Mouse (Mus musculus) hindbrain, embryonic 13.5 days (tissue): Measurements from ENCODE around the gene Gm21974. TPM values are rescaled to one million over a fixed set of nuclear protein-coding genes. Genes with fewer than 3 reads are reported as not detected.
"Not testable (repeated sequence)": the region's sequence is repeated elsewhere in the genome, so short reads cannot be mapped to it uniquely, and the experiment has no call there.

Source experiments
- ATAC-seq: fragments of 200-750 bp; cut with Nextera tagmentation; 2 replicates; pipeline ENCODE4 v1.8.0; 2017; ENCODE audit warnings: moderate TSS enrichment; ENCODE audit not compliant: low FRiP score
- H3K27ac ChIP-seq: fragments of 300-500 bp; sonication (generic); 2 replicates; pipeline ENCODE4 v1.5.1; 2015; ENCODE audit warnings: inconsistent platforms, mild to moderate bottlenecking, moderate library complexity
- H3K27me3 ChIP-seq: fragments of 300-500 bp; sonication (generic); 2 replicates; pipeline ENCODE4 v1.6.1; 2015; ENCODE audit warnings: mild to moderate bottlenecking, inconsistent platforms
- H3K36me3 ChIP-seq: fragments of 300-500 bp; sonication (generic); 2 replicates; pipeline ENCODE4 v1.6.1; 2015; ENCODE audit warnings: mild to moderate bottlenecking, inconsistent platforms
- H3K4me1 ChIP-seq: fragments of 300-500 bp; sonication (generic); replicated peaks from 2 replicates; pipeline ENCODE4 v1.6.1; 2015; ENCODE audit warnings: inconsistent platforms
- H3K4me2 ChIP-seq: fragments of 300-500 bp; sonication (generic); 2 replicates; pipeline ENCODE4 v1.6.1; 2015; ENCODE audit warnings: inconsistent platforms, mild to moderate bottlenecking, moderate library complexity
- H3K4me3 ChIP-seq: fragments of 300-500 bp; sonication (generic); 2 replicates; pipeline ENCODE4 v1.5.1; 2015; ENCODE audit warnings: mild to moderate bottlenecking, inconsistent platforms
- H3K9ac ChIP-seq: fragments of 300-500 bp; sonication (generic); 2 replicates; pipeline ENCODE4 v1.6.1; 2015; ENCODE audit warnings: mild to moderate bottlenecking, inconsistent platforms
- H3K9me3 ChIP-seq: fragments of 300-500 bp; sonication (generic); 2 replicates; pipeline ENCODE4 v1.6.1; 2016; ENCODE audit warnings: inconsistent platforms
- WGBS: fragments of 180-500 bp; shearing (Covaris S2); methylation state at CpG from one replicate; pipeline ENCODE4 v1.1.7; 2015; 5-methylcytosine and 5-hydroxymethylcytosine counted together
- polyA plus RNA-seq: library from polyadenylated mRNA; unstranded; fragments of >200 nt; fragmentation: Nextera tagmentation; extraction: Ambion mirVana; gene quantifications from 2 replicates; pipeline ENCODE4 v1.2.1, GENCODE M21; 2015

The Gm21974 gene
- polyA plus RNA-seq, 1 experiment from 2014 or later: not detected

DNA sequence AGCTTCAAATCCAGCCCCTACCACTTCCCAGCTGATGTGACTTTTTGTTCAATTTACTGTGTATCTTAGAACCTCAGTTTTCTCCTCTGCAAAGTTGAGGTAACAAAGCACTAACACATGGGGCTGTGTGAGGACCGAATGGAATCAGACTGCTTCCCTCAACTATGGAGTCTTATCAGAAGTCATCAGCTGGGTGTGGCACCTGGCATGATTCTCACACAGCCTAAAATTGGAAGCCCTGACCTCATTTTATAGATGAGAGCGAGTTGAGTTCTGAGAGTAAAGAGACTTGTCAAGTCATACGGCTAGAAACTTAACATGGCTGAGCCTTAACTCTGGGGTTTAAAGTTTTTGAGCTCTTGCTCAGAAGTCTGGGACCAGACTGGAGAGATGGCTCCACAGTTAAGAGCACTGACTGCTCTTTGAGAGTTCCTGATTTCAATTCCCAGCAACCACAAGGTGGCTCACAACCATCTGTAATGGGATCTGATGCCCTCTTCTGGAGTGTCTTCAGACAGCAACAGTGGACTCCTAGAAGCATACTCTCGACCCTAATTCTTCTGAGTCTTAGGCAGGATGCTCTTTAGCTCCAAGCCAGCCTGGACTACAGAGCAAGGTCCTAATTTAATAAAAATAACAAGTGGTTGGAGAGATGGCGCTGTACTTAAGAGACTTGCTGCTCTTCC is 25.0 kb downstream of the Gm21974 start:
- WGBS: 80% methylated on average over 5 of the region's 5 CpGs
- peaks cover 54% of the 10 kb centered on the region for H3K36me3 ChIP-seq

DNA sequence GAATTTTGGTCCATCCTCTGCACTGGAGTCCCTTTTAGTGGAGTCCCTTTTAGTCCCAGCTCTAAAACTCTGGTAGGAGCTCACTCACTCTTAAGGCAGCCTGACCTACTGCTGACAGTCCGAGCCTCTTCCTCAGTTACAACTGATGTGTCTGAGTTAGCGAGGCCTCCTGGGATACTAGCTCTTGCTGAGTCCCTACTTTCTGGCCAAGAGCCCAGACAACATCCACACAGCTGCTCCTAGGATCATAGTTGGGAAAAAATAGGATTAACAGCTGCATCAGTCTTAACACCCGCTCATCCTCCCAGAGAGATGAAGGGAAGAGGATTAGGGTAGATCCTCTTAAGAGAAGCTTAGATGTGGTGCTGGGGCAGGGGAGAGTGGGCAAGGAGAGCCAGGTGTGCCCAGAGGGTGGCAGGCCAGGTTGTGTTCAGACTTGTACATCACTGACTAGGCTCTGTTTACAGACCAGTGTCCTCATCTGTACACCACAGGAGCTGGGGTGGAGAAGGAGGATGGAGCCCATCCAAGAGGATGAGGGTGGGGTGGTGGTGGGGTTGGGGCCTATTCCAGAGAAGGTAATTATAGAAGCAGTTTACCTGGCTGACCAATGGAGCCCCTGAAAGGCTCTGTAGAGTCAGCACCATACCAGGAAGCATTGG is 26.0 kb downstream of the Gm21974 start:
- ATAC-seq: no peak
- Histone ChIP-seq H3K4me1 (peaks cover 34% of the 10 kb centered on the region), H3K27ac (peak overlapping the region; percentile 66), H3K36me3 (peaks cover 64% of the 10 kb centered on the region), H3K27me3 (no peaks in the 10 kb centered on the region), H3K4me3 (no peak overlapping the region), H3K9ac (0 out of 2 replicates have a peak overlapping the region, but pooled peaks have one; percentile 15), H3K9me3 (no peaks in the 10 kb centered on the region), H3K4me2 (no peak overlapping the region)
- WGBS: 74% methylated on average over 3 of the region's 3 CpGs

More for the DNA sequence above, 25.0 kb downstream of the Gm21974 start:
- Histone ChIP-seq H3K4me2 (no peak overlapping the region), H3K9ac (no peak overlapping the region), H3K4me1 (peaks cover 39% of the 10 kb centered on the region), H3K9me3 (no peaks in the 10 kb centered on the region), H3K4me3 (no peak overlapping the region), H3K27me3 (no peaks in the 10 kb centered on the region), H3K27ac (no peak overlapping the region)
- ATAC-seq: no peak

DNA sequence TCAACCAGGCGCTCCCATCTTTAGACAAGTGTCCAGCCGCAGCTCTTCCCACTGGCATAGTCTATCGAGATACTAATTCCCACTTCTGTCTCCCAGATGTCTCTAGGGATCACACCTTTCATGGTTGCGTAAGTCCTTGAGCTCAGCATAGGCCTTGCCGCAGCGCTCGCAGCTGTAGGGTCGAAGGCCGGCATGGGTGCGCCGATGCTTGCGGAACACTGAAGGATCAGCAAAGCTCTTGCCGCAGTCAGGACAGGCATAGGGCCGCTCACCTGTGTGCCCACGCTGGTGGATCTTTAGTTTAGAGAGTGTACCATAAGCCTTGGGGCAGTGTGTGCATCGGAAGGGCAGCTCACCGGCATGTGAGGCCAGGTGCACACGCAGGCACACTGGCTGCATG is 27.6 kb downstream of the Gm21974 start:
- H3K9ac ChIP-seq: no peak overlapping the region
- H3K27ac ChIP-seq: no peak overlapping the region
- ATAC-seq: no peak
- H3K4me3 ChIP-seq: no peak overlapping the region
- peaks cover 58% of the 10 kb centered on the region for H3K36me3 ChIP-seq
- H3K4me1 ChIP-seq: peaks cover 19% of the 10 kb centered on the region
- no peaks in the 10 kb centered on the region for H3K9me3 ChIP-seq
- no peaks in the 10 kb centered on the region for H3K27me3 ChIP-seq
- no peak overlapping the region for H3K4me2 ChIP-seq
- WGBS: 98% methylated on average over 18 of the region's 18 CpGs

DNA sequence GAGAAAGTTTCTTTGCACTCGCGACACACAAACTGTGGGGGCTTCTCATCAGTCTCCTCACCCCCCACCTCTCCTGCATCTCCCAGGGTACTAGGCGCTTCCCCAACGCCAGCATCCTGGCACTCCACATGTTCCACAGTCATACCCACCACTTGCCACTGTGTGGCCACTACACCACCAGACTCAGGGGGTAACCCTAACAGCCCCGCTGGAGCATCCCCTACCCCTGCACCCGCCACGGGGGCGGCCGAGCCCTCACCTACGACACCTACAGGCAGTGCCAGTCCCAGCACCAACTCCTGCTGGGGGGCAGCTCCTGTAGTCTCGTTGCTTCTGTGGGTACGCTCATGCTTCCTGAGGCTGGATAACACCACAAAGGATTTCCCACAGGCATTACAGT is 28.8 kb downstream of the Gm21974 start:
- no peak for ATAC-seq
- no peak overlapping the region for H3K4me2 ChIP-seq

DNA sequence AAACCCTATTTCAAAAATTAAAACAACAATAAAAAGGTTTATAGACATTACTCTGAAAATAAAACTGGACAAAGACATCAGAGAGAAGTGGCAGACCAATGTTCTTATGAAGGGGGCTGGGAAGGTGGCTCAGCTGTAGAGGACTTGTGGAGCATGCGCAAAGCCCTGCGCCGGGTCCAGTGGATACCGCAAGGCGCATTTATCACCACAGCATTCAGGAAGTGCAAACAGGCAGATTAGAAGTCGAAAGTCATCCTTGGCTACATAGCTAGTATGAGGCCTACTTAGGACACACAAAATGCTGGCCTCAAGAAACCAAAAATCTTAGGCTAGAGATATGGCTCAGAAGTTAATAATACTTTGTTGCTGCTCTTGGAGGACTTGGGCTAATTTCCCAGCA is 37.0 kb downstream of the Gm21974 start:
- Histone ChIP-seq H3K4me3 (no peak overlapping the region), H3K27ac (no peak overlapping the region), H3K36me3 (peaks cover 10% of the 10 kb centered on the region), H3K4me2 (no peak overlapping the region), H3K4me1 (no peaks in the 10 kb centered on the region), H3K9ac (no peak overlapping the region), H3K9me3 (no peaks in the 10 kb centered on the region), H3K27me3 (no peaks in the 10 kb centered on the region)
- WGBS: 95% methylated on average over 6 of the region's 6 CpGs
- no peak for ATAC-seq

More for the DNA sequence above, 28.8 kb downstream of the Gm21974 start:
- H3K9me3 ChIP-seq: no peaks in the 10 kb centered on the region
- no peak overlapping the region for H3K27ac ChIP-seq
- peaks cover 58% of the 10 kb centered on the region for H3K36me3 ChIP-seq
- H3K4me1 ChIP-seq: peaks cover 17% of the 10 kb centered on the region
- WGBS: 93% methylated on average over 12 of the region's 12 CpGs
- no peak overlapping the region for H3K4me3 ChIP-seq
- no peak overlapping the region for H3K9ac ChIP-seq
- H3K27me3 ChIP-seq: no peaks in the 10 kb centered on the region

DNA sequence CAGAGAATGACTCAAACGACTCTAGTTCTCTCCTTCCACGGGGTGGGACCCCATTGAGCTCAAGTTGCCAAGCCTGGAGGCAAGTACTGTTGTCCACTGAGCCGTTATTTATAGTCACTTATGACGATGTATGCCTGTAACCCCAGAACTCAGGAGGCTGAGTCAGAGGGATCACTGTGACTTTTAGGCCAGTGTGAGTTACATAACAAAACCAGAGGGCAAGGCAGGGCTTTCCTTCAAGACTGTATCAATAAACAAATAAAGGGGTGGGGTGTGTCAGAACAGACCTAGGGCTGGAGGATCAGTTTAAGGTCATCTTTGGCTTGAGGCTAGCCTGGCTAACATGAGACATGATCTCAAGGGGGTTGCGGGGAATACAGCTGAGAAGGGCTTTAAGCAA is 44.3 kb downstream of the Gm21974 start:
- Histone ChIP-seq H3K9me3 (no peaks in the 10 kb centered on the region), H3K9ac (no peak overlapping the region), H3K36me3 (peaks cover 18% of the 10 kb centered on the region), H3K27ac (no peak overlapping the region), H3K4me3 (no peak overlapping the region), H3K4me1 (no peaks in the 10 kb centered on the region), H3K27me3 (no peaks in the 10 kb centered on the region), H3K4me2 (no peak overlapping the region)
- ATAC-seq: no peak
- 79% methylated on average over 5 of the region's 5 CpGs for WGBS

DNA sequence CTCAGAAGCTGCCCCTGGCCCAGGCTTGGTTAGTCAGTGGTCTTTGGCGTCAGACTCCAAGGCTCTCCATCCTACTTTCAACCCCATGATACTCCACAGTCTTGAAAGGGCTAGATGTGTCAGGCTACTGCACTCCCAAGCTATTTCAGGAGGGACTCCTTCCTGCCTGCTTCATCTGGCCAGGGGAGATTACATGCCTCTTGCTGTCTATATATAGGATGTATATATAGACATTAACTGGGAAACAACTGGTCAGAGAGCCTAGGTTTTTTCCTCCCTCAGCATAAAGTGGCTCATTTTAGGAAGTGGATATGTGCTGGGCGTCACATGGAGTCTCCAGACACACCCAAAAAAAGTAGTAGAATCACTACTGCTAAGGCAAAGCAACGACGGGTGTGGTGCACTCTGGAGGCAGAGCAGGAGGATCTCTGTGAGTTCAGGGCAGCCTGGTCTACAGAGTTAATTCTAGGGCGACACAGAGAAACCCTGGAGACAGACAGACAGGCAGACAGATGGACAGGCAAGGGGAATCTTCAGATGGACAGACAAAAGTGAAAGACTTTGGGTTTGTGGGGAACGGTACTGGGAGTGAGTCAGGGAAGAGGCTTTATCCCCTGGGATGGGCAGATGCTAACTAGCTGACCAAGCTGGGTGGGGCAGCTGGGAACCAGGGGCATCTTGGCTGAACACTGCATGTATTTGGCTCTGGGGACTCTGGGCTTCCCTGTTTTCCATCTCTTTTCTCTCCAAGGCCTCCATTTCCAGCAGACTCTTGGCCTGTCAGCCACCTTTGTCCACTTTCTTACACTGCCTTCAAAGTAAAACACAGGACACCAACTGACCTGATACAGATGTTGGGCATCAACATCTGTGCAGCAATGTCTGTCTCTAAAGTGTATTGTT is 45.0 kb downstream of the Gm21974 start:
- Histone ChIP-seq H3K27me3 (no peaks in the 10 kb centered on the region), H3K4me1 (no peaks in the 10 kb centered on the region), H3K9ac (no peak overlapping the region), H3K4me3 (no peak overlapping the region), H3K4me2 (no peak overlapping the region), H3K9me3 (no peaks in the 10 kb centered on the region), H3K27ac (no peak overlapping the region), H3K36me3 (peaks cover 18% of the 10 kb centered on the region)
- WGBS: 83% methylated on average over 6 of the region's 6 CpGs
- no peak for ATAC-seq

DNA sequence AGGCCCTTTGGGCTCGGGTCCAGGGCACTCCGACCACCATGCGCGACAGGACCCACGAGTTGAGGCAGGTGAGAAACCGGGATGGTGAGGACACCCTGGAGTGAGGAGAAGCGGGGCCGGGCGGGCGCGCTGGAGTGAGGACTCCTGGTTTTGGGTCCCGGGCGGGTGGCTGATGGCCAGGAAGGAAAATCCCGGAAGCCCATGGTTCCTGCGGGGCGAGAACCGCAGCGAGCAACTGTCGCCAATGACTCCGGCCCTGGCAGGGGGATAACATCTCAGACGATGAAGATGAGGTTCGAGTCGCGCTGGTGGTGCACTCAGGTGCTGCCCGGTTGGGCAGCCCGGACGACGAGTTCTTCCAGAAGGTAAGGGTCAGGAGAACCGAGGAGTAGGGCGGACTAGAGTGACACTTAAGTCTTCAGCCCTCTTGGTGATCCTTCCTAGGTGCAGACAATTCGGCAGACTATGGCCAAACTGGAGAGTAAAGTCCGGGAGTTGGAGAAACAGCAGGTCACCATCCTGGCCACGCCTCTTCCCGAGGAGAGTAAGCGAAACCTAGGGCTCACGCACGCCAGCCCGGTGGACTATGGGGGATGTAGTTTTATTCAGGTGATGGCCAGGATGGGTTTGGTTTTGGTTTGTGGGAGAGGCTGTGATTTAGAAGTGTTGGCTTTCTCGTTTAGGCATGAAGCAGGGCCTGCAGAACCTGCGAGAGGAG is 53.1 kb downstream of the Gm21974 start:
- H3K4me2 ChIP-seq: peak overlapping the region; percentile 99
- WGBS: under 1% methylated on average over 40 of the region's 40 CpGs
- H3K27me3 ChIP-seq: 0 out of 2 replicates have a peak, but pooled peaks cover 3% of the 10 kb centered on the region
- peaks cover 15% of the 10 kb centered on the region for H3K4me1 ChIP-seq
- no peaks in the 10 kb centered on the region for H3K9me3 ChIP-seq
- H3K36me3 ChIP-seq: peaks cover 7% of the 10 kb centered on the region
- H3K27ac ChIP-seq: peak overlapping the region; percentile 93
- ATAC-seq: peak; percentile 61
- peak overlapping the region; percentile 68 for H3K4me3 ChIP-seq
- peak overlapping the region; percentile 76 for H3K9ac ChIP-seq

DNA sequence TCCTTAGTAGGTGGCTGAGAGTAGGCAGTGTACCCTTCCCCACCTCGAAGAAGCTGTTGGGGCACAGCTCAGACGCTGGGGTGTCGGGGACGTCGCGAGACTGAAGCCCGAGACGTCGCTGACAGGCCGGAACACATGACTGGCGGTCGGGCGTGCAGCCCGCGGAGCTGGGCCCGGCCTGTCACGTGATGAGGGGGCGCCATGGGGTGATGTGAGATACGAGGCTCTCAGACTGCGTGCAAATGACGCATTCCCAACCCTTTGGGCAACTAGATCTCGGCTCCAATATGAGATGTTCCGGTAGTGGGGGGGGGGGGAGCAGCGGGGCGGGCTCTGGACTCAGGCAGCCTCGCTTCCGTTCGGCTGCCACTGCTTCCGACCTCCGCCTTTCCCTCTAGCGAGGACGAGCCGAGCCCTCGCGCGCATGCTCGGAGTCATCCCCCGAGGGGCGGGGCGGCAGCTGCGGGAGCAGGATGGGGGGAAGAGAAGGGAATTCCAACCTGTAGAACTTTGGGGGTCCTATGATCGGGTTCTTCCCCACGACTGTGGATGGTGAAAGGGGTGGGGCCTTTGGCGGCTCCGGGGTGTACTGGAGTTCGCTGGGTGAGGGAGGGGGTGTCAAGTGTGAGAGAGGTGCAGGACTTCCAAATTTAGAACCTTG is 53.8 kb downstream of the Gm21974 start:
- H3K9ac ChIP-seq: peak overlapping the region; percentile 76
- no peaks in the 10 kb centered on the region for H3K9me3 ChIP-seq
- ATAC-seq: peak; percentile 94
- peaks cover 15% of the 10 kb centered on the region for H3K4me1 ChIP-seq
- WGBS: under 1% methylated on average over 44 of the region's 46 CpGs
- peak overlapping the region; percentile 99 for H3K4me2 ChIP-seq
- peak overlapping the region; percentile 68 for H3K4me3 ChIP-seq
- peaks cover 2% of the 10 kb centered on the region; the same call in 1 of the 2 replicates for H3K36me3 ChIP-seq
- peak overlapping the region; percentile 93 for H3K27ac ChIP-seq
- 0 out of 2 replicates have a peak, but pooled peaks cover 3% of the 10 kb centered on the region for H3K27me3 ChIP-seq

DNA sequence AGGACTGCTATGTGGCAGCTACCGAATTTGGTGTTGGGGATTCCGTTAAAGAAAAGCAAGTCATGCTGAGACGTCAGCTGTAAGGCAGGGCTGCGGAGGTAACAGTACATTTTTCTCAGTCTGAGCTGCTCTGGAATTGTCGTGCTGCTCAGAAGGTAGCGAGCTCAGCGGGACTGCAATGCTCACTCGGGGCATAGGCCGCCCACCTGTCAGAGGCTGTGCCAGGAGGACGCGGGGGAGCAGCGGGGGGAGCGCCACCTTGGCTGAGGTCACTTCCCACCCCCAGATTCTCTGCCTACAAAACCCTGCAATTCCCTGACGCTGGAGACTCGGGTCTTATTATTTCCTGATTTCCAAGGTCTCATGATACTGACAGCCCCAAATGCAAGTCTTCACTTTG is 54.4 kb downstream of the Gm21974 start:
- no peaks in the 10 kb centered on the region for H3K9me3 ChIP-seq
- WGBS: 4% methylated on average over 15 of the region's 15 CpGs
- peak overlapping the region; percentile 99 for H3K4me2 ChIP-seq
- H3K4me1 ChIP-seq: peaks cover 15% of the 10 kb centered on the region
- peak overlapping the region; percentile 76 for H3K9ac ChIP-seq
- H3K4me3 ChIP-seq: peak overlapping the region; percentile 68
- peak; percentile 31 for ATAC-seq
- H3K27me3 ChIP-seq: 0 out of 2 replicates have a peak, but pooled peaks cover 3% of the 10 kb centered on the region
- H3K36me3 ChIP-seq: no peaks in the 10 kb centered on the region
- peak overlapping the region; percentile 93 for H3K27ac ChIP-seq

DNA sequence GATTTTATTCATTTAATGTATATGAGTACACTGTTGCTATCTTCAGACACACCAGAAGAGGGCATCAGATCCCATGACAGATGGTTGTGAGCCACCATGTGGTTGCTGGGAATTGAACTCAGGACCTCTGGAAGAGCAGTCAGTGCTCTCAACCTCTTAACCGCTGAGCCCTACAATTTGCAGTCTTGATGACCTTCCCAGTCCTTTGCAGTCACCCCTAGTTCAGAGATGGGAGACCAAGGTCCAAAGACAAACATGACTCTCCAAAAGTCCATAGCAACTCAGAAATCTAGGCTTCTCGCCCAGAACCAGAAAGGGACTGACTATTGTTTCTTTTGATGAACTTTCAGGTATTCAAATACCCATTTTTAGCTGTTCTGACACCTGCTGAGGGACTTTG is 55.2 kb downstream of the Gm21974 start:
- H3K4me3 ChIP-seq, H3K27ac ChIP-seq: not testable (repeated sequence)
- WGBS: 76% methylated on average over 2 of the region's 2 CpGs

More for the DNA sequence above, 55.2 kb downstream of the Gm21974 start:
- H3K36me3 ChIP-seq, H3K9me3 ChIP-seq, H3K27me3 ChIP-seq, ATAC-seq, H3K9ac ChIP-seq: not testable (repeated sequence)
- Histone ChIP-seq H3K4me2 (peak overlapping the region; percentile 99; the same call in 1 of the 2 replicates), H3K4me1 (peaks cover 15% of the 10 kb centered on the region)
